Mouse (Mus musculus): ENCODE results near the gene Zfp341. TPM values are rescaled to one million over a fixed set of nuclear protein-coding genes. Genes with fewer than 3 reads are reported as not detected.

The Zfp341 gene
- 2.0 and 2.3 TPM in 2 replicates for polyA plus RNA-seq (2015; fragmentation: Nextera tagmentation; extraction: Ambion mirVana)

- Histone ChIP-seq H3K4me3 (ENCODE audit: low read length) (peak within 1 kb of the TSS; percentile 63), H3K27ac (ENCODE audit: low read depth, low read length) (peak within 1 kb of the TSS; percentile 98), H3K9ac (ENCODE audit: low read depth, low read length) (peak within 1 kb of the TSS; percentile 87), H3K36me3 (ENCODE audit: control insufficient read depth, insufficient read depth, low read length) (no peaks in the 10 kb centered on the region), H3K9me3 (ENCODE audit: control insufficient read depth, low read length) (no peaks in the 10 kb centered on the region), H3K27me3 (replicated peaks; ENCODE audit: control insufficient read depth, insufficient read depth, low read length) (no peaks in the 10 kb centered on the region), H3K4me2 (ENCODE audit: low read length) (peak within 1 kb of the TSS; percentile 65), H3K4me1 (ENCODE audit: control insufficient read depth, insufficient read depth, low read depth, low read length) (peaks cover 8% of the 10 kb centered on the region)
- under 1% methylated on average over 52 of the region's 98 CpGs for WGBS
- ATAC-seq: peak; percentile 95
These were observed at the start of gene Zfp341, which contains the start of gene 4930519P11Rik for GRCm38 (mm10) chr2:154613118-154614115. Zfp341 (plus strand) TSS chr2:154613297. 4930519P11Rik (minus strand) TSS chr2:154613437.

- Histone ChIP-seq H3K4me2 (ENCODE audit: low read length) (no peak overlapping the region), H3K27ac (ENCODE audit: low read depth, low read length) (no peak overlapping the region), H3K27me3 (replicated peaks; ENCODE audit: control insufficient read depth, insufficient read depth, low read length) (no peaks in the 10 kb centered on the region), H3K4me3 (ENCODE audit: low read length) (no peak overlapping the region), H3K4me1 (ENCODE audit: control insufficient read depth, insufficient read depth, low read depth, low read length) (peaks cover 14% of the 10 kb centered on the region), H3K9me3 (ENCODE audit: control insufficient read depth, low read length) (no peaks in the 10 kb centered on the region), H3K9ac (ENCODE audit: low read depth, low read length) (no peak overlapping the region), H3K36me3 (ENCODE audit: control insufficient read depth, insufficient read depth, low read length) (no peaks in the 10 kb centered on the region)
- 89% methylated on average over 16 of the region's 22 CpGs for WGBS
- no peak for ATAC-seq
These were observed 49.4 kb upstream of the Zfp341 start for GRCm38 (mm10) chr2:154563612-154564170.

DNA sequence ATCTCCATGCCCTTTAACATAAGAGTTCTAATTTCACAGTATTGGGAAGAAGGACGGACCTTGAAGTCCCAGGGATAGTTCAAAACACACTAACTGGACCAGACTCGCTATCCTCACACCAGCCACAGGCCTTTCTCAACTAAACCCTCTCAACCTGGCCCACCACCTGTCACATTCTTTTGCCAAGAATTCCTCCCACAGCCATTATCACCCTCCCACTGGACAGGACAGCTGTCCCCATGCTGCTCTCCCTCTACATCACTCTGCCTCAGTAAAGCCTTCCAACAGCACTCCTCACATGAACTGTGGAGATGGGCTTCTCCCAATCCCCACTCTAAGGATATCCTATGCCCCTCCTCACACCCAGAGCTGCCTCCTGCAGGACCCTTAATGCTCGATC, 47.5 kb upstream of the Zfp341 start:
- no peak overlapping the region for H3K4me2 ChIP-seq (ENCODE audit: low read length)
- H3K9ac ChIP-seq (ENCODE audit: low read depth, low read length): peak overlapping the region; percentile 22
- H3K27me3 ChIP-seq (replicated peaks; ENCODE audit: control insufficient read depth, insufficient read depth, low read length): no peaks in the 10 kb centered on the region
- no peaks in the 10 kb centered on the region for H3K36me3 ChIP-seq (ENCODE audit: control insufficient read depth, insufficient read depth, low read length)
- peaks cover 20% of the 10 kb centered on the region for H3K4me1 ChIP-seq (ENCODE audit: control insufficient read depth, insufficient read depth, low read depth, low read length)
- H3K9me3 ChIP-seq (ENCODE audit: control insufficient read depth, low read length): no peaks in the 10 kb centered on the region
- no peak for ATAC-seq
- 62% methylated on average over 3 of the region's 3 CpGs for WGBS
- no peak overlapping the region for H3K4me3 ChIP-seq (ENCODE audit: low read length)
- peak overlapping the region; percentile 48; the same call in 1 of the 2 replicates for H3K27ac ChIP-seq (ENCODE audit: low read depth, low read length)

GRCm38 (mm10) chr2:154566641-154567040, 46.5 kb upstream of the Zfp341 start:
- no peak overlapping the region for H3K4me2 ChIP-seq (ENCODE audit: low read length)
- no peak overlapping the region for H3K27ac ChIP-seq (ENCODE audit: low read depth, low read length)
- H3K4me1 ChIP-seq (ENCODE audit: control insufficient read depth, insufficient read depth, low read depth, low read length): peaks cover 21% of the 10 kb centered on the region
- no peak for ATAC-seq
- H3K27me3 ChIP-seq (replicated peaks; ENCODE audit: control insufficient read depth, insufficient read depth, low read length): no peaks in the 10 kb centered on the region
- H3K4me3 ChIP-seq (ENCODE audit: low read length): no peak overlapping the region
- H3K9ac ChIP-seq (ENCODE audit: low read depth, low read length): no peak overlapping the region
- H3K36me3 ChIP-seq (ENCODE audit: control insufficient read depth, insufficient read depth, low read length): no peaks in the 10 kb centered on the region
- no peaks in the 10 kb centered on the region for H3K9me3 ChIP-seq (ENCODE audit: control insufficient read depth, low read length)
- WGBS: 42% methylated on average over 8 of the region's 8 CpGs

DNA sequence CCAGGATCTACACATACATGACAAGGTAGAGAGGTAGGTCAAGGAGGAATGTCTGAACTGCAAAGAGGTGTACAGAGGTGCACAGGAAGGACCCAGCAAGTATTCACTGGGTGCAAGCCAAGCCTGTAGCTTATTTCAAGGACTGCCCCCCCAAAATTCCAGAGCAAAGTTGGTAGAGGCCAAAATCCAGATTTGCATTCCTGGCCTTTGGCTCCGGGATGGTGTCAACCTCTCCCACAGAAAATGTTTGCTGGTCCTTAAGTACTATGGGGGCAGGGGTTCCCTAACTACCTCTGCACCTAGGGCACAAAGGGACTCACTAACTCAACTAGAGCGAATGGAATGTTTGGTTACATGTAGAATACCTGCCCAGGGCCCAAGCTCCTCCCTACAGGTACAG, 45.3 kb upstream of the Zfp341 start:
- Histone ChIP-seq H3K4me1 (ENCODE audit: control insufficient read depth, insufficient read depth, low read depth, low read length) (peaks cover 21% of the 10 kb centered on the region), H3K9me3 (ENCODE audit: control insufficient read depth, low read length) (no peaks in the 10 kb centered on the region), H3K4me3 (ENCODE audit: low read length) (peak overlapping the region; percentile 62), H3K36me3 (ENCODE audit: control insufficient read depth, insufficient read depth, low read length) (no peaks in the 10 kb centered on the region), H3K27me3 (replicated peaks; ENCODE audit: control insufficient read depth, insufficient read depth, low read length) (no peaks in the 10 kb centered on the region), H3K4me2 (ENCODE audit: low read length) (peak overlapping the region; percentile 99), H3K9ac (ENCODE audit: low read depth, low read length) (no peak overlapping the region), H3K27ac (ENCODE audit: low read depth, low read length) (0 out of 2 replicates have a peak overlapping the region, but pooled peaks have one; percentile 23)
- 64% methylated on average over 2 of the region's 2 CpGs for WGBS
- no peak for ATAC-seq

- Histone ChIP-seq H3K9me3 (ENCODE audit: control insufficient read depth, low read length) (no peaks in the 10 kb centered on the region), H3K9ac (ENCODE audit: low read depth, low read length) (peak overlapping the region; percentile 57), H3K36me3 (ENCODE audit: control insufficient read depth, insufficient read depth, low read length) (no peaks in the 10 kb centered on the region), H3K4me2 (ENCODE audit: low read length) (peak overlapping the region; percentile 99), H3K4me1 (ENCODE audit: control insufficient read depth, insufficient read depth, low read depth, low read length) (peaks cover 21% of the 10 kb centered on the region), H3K27ac (ENCODE audit: low read depth, low read length) (peak overlapping the region; percentile 23), H3K27me3 (replicated peaks; ENCODE audit: control insufficient read depth, insufficient read depth, low read length) (no peaks in the 10 kb centered on the region), H3K4me3 (ENCODE audit: low read length) (peak overlapping the region; percentile 62)
- no peak for ATAC-seq
- WGBS: 11% methylated on average over 10 of the region's 10 CpGs
These were observed 44.6 kb upstream of the Zfp341 start for GRCm38 (mm10) chr2:154568329-154569070.

- Histone ChIP-seq H3K4me2 (ENCODE audit: low read length) (peak overlapping the region; percentile 99), H3K9me3 (ENCODE audit: control insufficient read depth, low read length) (no peaks in the 10 kb centered on the region), H3K4me3 (ENCODE audit: low read length) (peak overlapping the region; percentile 62), H3K4me1 (ENCODE audit: control insufficient read depth, insufficient read depth, low read depth, low read length) (peaks cover 21% of the 10 kb centered on the region), H3K9ac (ENCODE audit: low read depth, low read length) (peak overlapping the region; percentile 57), H3K27ac (ENCODE audit: low read depth, low read length) (peak overlapping the region; percentile 13), H3K36me3 (ENCODE audit: control insufficient read depth, insufficient read depth, low read length) (no peaks in the 10 kb centered on the region), H3K27me3 (replicated peaks; ENCODE audit: control insufficient read depth, insufficient read depth, low read length) (no peaks in the 10 kb centered on the region)
- ATAC-seq: peak; percentile 35
- under 1% methylated on average over 44 of the region's 70 CpGs for WGBS
These were observed 43.9 kb upstream of the Zfp341 start for GRCm38 (mm10) chr2:154569071-154569748.

GRCm38 (mm10) chr2:154569836-154570286, 43.2 kb upstream of the Zfp341 start, which contains the start of gene E2f1:
E2f1 (minus strand) TSS chr2:154569892.
- peak within 1 kb of the TSS; percentile 72 for H3K27ac ChIP-seq (ENCODE audit: low read depth, low read length)
- H3K36me3 ChIP-seq (ENCODE audit: control insufficient read depth, insufficient read depth, low read length): no peaks in the 10 kb centered on the region
- peak within 1 kb of the TSS; percentile 66 for H3K9ac ChIP-seq (ENCODE audit: low read depth, low read length)
- H3K9me3 ChIP-seq (ENCODE audit: control insufficient read depth, low read length): no peaks in the 10 kb centered on the region
- peaks cover 21% of the 10 kb centered on the region for H3K4me1 ChIP-seq (ENCODE audit: control insufficient read depth, insufficient read depth, low read depth, low read length)
- H3K4me2 ChIP-seq (ENCODE audit: low read length): peak within 1 kb of the TSS; percentile 99
- H3K4me3 ChIP-seq (ENCODE audit: low read length): peak within 1 kb of the TSS; percentile 62
- peak; percentile 98 for ATAC-seq
- no peaks in the 10 kb centered on the region for H3K27me3 ChIP-seq (replicated peaks; ENCODE audit: control insufficient read depth, insufficient read depth, low read length)
- WGBS: 0% methylated on average over 37 of the region's 44 CpGs

All from hindbrain, embryonic 16.5 days (tissue).